Mouse (Mus musculus): ENCODE results near the gene Epb41l2.

Epb41l2 gene

DNA sequence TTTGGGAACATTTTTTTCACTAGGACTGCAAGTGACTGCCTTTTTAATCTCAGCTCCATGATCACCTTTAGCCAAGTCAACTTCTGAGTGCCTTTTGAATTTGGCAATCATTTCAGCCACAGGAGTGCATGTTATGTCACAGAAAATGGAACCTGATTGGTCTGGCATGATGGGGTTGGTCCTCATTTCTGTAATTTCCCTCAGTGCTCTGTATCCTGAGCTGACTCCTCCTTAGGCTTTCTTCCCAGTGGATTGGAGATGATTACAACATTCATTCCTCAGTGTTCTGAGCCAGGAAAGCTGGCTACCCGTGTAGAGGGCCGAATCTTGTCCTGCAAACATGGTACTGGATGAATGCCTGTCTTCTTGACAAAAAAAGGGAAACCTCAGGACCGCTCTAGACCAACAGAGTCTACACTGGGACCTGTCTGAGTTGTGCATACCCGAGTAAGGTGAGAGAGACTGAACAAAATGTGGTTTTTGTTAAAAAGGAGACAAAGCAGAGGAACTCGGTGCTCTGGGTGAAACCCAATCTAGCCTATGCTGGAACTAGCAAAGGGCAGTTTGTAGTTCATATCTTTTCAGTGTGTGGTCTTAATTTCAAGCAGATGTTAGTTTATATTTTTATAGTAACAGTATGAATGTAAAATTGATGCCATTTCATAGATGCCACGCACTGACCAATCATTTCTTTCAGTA is 77.3 kb downstream of the Epb41l2 start:
- DNase-seq (ENCODE audit: low spot score in 2 of 2): peak in 1 of 2 experiments; percentile 3

DNA sequence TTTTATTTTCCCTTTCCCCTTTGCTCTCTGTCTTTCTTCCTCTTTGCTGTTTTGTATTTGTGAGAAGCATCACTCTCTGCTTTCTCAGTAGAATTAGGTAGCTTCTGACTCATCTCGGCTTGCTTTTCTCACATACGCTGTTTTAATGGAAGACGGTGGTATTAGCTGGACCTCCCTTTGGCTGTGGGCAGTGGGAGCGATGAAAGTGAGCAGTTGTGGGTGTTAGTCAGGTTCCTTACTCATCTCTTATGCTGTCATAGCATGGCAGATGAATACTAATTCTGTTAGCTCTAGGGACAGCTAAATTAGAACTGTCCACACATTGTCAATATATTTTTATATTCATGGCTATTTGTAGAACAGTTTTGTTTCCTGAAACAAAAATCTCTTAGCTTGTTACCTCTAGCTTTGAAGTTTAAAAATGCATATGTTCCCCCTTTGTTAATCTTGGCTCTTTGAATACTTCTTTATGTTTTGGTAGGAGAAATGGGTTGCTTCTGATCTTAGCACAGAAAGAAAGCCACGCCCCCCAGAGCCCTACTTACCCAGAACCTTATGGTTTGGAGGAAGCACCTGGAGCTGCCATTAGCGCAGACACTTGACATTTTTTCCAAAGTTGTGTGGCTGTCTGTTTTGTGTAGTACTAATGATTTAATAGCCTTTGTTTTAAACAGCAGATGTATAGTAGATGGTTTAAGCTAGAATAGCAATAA is 78.1 kb downstream of the Epb41l2 start:
- peak in 1 of 2 experiments; percentile 7 for DNase-seq (ENCODE audit: low spot score in 2 of 2)

DNA sequence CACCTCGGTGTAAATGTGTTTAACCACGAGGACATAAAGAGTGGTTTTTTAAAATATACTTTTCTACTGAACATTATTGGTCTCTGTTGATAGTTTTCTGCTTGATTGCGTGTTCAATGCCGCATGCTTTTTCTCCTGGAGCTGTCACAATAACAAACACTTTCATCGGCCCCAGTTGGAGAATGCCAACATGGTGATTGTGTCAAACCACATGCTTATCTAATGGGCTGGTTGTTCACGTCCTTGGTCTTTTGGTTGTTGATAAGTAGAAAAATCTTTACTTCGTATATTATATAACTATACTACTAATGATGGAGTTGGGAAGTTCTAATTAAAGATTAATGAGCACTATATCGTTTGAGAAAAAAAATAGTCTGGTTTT is 78.7 kb downstream of the Epb41l2 start:
- DNase-seq (ENCODE audit: low spot score in 2 of 2): no peak

DNA sequence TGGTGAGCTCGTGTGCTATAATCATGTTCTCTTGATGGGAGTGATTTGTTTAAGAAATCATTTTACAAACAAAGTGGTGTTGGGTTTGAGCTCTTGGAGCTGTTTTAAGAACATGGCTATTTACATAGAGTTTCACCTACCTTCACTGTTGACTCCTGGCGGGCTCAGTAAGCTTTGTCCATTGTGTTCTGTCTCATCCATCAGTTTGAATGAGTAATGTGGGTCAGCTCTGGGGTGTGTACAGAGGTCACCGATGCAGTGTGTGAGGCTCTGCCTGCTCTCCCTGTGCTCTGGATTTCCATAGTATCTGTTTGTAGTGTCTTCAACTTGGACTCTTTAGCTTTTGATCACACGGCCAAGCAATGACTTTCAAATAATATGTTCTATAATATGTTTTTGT is 79.6 kb downstream of the Epb41l2 start:
- DNase-seq (ENCODE audit: low spot score in 2 of 2): no peak

DNA sequence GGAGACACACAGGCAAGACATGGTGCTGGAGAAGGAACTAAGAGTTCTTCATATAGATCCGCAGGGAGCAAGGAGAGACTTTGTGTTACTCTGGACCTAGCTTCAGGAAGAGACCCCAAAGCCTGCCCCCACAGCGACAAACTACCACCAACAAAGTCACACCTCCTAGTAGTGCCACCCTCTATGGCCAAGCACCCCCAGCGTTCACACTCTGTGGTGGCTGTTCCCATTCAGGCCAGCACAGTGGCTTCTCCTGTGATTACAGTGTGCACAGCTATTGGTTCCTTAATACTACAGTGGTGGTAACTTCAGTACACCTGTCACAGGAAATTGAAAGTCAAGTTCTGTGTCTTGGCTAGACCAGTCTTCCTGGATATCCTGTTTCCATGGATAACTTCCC is 80.3 kb downstream of the Epb41l2 start:
- peak in 1 of 2 experiments; percentile 3 for DNase-seq (ENCODE audit: low spot score in 2 of 2)

DNA sequence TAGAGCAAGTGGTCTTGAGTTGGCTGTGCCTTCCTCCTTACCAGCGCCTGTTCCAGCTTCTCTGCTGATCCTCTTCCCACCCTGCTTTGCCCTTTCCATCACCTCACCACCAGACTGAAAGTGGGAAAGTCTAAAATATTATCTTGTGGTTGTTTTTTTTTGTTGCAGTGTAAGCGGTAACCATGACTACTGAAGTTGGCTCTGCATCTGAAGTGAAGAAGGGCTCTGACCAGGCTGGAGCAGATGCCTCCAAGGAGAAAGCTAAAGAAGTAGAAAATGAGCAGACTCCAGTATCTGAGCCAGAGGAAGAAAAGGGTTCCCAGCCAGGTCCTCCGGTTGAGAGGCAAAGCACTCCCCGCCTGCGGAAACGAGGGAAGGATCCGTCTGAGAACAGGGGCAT is 81.8 kb downstream of the Epb41l2 start:
- DNase-seq (ENCODE audit: low spot score in 2 of 2): no peak

DNA sequence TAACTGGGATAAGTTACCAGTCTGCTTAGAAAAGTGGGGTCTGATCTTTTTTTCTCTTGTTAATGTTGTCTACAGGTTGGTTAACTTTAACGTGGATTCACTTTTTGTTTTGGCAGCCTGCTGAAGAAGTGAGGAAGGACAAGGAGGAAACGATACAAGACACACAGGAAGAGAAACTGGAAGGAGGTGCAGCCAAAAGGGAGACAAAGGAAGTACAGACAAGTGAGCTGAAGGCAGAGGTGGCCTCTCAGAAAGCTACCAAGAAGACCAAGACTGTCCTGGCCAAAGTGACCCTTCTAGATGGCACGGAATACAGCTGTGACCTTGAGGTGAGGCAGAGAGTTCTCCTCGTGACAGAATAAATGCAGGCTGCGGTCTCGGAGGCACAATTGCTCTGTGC is 84.0 kb downstream of the Epb41l2 start:
- no peak for DNase-seq (ENCODE audit: low spot score in 2 of 2)

DNA sequence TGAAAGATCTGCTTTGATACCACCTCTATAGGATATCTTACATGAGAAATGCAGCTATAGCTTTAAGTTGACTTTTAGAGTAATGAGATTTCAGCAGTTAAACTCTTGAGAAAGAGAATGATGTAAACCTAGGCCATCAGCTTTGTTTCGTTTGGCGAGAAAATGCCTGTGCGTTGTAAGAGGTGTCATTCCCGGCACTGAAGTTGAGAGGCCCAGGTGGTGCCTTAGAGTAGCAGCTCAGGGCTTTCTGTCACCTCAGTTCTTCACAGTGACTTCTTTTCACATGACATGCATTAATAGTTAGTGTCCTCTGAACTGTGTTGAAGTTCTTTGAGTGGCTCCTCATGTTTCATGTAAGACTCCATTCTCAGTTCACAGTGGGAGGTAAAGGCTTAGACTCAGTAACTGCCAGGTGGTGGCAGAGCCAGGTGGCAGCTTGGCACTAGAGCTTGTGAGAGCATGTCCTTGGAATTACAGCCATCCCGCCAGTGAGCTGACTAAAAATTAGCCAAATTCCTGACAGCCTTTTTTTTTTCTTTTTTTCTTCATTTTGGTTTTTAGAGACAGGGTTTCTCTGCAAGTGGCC is 84.7 kb downstream of the Epb41l2 start:
- DNase-seq (ENCODE audit: low spot score in 2 of 2): no peak

DNA sequence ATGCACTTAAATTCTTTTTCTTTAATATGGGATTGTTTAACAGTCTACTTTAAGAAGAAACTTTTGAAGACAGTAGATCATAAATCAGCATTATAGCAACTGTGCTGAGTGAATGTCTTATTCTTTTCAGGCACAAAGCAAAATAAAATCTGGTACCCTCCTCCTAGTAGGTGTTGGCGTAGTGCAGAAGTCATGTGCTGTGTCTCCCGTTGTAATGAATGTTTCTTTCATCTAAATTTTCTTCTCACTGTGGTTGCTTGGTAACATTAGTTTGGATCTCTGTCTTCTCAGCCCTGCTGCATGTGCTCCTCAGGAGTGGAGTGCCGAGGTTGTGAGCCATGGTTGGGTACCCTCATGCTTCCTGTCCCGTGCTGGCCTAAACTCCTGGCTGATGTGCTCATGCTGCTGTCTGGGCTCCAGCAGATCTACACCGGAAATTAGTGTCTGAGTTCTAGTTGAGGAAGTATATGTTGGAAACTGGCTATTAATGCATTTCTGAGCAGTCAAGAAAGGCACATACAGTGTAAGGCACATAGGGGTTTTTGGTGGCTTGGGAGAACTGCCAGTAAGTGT is 87.4 kb downstream of the Epb41l2 start:
- DNase-seq (ENCODE audit: low spot score in 2 of 2): peak in 1 of 2 experiments; percentile 43

DNA sequence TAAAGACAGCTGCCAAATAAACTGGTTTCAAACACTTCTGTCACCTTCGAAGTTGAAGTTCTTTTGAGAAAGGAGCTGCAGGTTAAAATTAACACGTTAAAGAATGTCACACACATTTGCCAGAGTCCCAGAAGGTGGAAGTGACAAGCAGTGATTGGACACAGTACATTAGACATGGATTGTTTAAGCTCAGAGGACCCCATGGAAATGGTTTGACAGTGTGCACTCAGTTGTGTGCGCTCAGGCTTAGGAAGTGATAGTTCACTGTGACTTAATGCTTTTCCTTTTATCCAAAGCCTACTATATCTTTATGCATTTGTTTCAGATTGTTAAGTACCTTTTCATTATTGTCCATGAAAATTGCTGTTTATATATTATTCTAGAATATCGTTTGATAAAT is 89.1 kb downstream of the Epb41l2 start:
- DNase-seq (ENCODE audit: low spot score in 2 of 2): no peak

DNA sequence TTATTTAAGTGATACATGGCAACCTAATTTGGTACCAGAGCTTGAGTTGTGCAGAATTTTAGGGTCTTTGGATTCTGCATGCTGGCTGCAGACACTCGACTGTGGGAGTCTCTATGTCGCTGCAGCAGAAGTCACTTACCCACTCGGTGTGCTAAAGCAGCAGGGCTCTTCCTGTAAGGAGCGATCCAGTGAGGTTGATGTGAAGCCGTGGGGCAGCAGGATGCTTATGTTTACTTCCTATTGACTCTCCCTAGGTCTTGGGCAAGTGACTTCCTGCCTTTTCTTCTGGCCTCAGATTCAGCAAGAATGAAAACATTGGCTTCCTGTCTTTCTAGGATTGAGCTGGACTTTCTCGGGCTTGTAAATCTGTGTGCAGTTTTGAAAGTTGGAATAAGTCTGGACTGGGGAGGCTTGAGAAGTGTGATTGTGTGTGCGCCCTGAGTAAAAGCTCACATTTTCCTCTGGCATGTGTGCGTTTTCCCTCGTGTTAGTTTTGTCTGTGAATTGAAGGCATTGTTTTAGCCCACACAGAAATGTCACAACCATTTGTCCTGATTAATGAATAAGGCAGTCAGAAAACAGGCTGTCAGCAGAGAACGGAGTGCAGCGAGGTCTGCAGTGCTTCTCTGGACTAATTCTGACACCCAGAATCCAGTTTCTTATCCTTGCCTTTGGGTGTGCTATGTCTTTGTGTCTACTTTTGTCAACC is 89.9 kb downstream of the Epb41l2 start:
- DNase-seq (ENCODE audit: low spot score in 2 of 2): no peak

DNA sequence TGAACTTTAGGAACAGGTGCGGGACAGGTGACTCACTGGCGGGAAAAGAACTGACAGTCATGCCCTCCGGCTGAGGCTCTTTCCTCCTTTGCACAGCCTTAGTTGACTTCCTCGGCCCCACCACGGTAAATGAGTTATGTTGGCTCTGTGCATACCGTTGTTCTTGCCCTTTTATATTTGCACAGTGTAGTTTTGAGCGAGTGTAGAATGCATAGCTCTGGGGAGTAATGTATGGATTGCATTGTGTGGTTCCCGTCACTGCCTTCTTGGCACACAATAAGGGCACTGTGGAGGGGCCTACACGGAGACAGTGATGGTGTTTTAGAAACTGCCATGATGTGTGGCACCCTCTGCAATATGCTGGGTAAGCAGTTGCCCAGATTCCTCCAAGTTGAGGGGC is 93.6 kb downstream of the Epb41l2 start:
- DNase-seq (ENCODE audit: low spot score in 2 of 2): no peak

DNA sequence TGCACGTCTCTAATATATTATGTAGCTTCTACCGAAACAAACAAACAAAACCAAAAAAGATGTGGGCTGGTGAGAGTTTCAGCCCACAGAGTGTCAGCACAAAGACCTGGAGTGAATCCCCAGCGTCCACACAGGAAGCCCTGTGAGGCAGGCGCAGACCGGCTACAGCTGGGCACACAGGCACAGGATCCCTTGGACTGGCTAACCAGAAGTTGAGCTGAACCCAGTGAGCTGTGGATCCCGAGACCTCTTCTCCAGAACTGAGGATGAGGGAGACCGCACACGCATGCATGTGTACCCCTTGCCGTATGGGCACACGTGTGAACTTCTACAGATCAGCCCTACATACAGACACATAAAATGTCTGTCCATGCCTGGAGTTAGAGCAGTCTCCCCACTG is 94.2 kb downstream of the Epb41l2 start:
- no peak for DNase-seq (ENCODE audit: low spot score in 2 of 2)

DNA sequence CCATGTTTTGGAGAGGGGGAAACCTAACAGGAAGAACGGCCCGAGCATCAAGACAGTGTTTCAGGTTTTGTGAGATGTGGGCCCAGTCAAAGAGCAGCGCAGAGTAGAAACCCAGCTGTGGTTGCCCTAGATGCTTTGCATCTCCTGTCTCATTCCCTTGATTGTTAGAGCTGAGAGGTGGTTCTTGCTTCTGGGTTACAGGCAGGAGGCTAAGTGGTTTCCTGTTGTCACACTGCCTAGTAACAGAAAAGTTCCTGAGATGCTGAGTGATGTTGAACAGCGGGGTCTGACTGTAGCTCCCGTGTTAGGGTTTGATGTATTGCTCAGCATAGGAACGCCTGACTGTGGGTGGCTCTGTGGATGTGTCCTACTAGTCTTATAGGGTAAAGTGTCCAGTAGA is 97.5 kb downstream of the Epb41l2 start:
- DNase-seq (ENCODE audit: low spot score in 2 of 2): no peak

DNA sequence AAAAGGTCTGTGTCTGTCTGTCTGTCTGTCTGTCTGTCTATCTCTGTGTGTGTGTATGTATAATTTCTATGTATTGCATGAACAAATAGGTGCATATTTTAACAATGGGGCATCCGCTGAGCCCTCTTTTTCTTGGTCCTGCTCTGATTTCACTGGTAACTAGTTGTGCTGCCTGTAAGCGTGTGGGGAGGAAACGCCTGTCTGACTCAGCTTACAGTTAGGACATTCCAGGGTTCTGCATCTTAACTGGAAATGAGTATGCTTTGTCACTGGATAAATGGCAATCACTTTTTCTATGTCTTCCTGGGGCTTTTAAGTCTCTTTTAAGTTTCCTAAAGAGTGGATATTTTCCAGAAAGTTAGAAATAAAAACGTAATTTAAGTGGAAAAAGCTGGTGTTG is 98.4 kb downstream of the Epb41l2 start:
- no peak for DNase-seq (ENCODE audit: low spot score in 2 of 2)

DNA sequence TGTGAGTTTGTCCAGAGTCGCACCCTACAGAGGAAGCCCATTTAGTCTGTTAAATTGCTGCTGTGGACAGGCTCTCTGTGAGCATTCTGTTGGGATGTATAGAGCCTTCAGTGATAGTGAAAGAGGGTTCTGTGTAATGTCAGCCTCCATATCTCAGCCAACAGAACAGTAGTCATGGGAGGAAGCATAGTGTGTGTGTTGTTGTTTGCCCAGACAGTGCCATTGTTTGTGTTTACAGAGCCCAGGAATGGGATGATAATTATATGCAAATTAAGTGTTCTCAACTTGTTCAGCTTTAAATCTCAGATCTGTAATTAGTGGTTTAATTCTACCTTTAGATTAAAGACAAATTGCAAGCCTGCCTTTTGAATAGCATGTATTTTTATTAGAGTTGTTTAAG is 102.2 kb downstream of the Epb41l2 start:
- no peak for DNase-seq (ENCODE audit: low spot score in 2 of 2)

DNA sequence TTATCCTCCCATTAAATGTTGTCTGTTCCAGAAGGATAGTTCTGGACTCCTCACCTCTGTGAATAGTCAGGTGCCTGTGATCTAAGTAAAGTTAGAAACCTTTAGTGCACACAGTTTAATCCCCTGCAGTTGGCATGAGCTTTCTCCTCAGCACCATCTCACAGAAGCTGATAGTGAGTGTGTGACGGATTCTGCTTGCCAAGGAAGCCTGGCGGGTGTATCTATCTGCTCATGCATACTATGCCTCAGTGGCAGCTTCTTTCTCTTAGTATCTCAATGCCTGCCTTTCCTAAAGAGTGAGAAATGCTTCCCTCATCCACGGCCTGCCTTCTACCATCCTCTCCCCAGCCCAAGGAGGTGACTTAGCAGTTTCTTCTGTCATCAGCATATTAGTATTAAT is 103.1 kb downstream of the Epb41l2 start:
- DNase-seq (ENCODE audit: low spot score in 2 of 2): no peak

DNA sequence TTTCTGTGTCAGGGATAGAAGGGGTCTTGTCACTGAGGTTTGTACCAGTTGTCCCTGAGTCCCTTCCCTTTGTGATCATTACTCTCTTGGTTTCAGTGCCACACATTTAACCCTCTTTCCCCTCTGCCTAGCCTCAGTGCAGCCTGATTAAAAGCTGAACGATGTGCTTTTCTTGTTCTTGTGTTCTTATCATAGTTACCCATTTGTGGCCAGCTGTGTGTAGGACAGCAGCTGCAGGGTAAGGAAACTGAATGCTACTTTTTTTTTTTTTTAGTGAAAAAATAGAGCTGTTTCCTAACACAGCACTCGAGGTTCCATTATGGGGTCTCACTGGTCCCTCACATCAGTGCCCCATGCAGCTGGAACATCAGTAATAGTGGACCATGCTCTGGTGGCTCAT is 106.9 kb downstream of the Epb41l2 start:
- DNase-seq (ENCODE audit: low spot score in 2 of 2): no peak

DNA sequence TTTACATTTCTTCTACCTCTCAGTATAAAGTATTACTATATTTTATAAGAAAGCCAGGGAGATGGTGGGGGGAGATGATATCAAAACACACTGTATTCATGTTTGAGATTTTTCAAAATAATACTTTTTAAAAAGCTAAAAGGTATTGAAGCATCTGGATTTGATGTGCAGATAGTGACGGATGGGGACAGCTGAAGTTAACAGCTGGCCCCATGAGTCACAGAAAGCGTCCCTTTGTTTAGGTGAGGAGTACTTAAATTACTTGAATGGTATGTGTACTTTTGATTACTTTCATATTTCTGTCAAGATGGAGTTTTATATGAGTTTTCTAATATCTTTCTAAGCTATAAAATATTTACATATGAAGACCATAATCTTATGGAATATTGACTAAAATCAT is 112.3 kb downstream of the Epb41l2 start:
- DNase-seq (ENCODE audit: low spot score in 2 of 2): no peak

DNA sequence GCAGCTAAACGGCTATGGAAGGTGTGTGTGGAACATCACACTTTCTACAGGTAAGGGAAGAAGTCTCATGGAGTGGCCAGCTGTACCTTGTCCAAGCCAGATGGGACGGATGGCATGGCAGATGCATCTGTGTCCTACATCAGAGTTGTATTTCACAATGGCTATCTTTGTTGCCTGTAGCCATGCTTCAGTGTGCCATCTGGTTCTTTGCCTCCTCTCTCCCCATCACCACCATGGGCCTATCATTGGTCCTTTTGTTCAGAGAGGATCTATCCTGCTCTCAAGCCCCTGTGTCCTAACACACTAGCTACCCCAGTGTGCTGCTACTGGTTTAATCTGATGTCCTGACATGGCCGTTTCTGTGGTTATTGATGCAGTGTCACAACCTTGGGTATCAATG is 120.1 kb downstream of the Epb41l2 start:
- no peak for DNase-seq (ENCODE audit: low spot score in 2 of 2)

DNA sequence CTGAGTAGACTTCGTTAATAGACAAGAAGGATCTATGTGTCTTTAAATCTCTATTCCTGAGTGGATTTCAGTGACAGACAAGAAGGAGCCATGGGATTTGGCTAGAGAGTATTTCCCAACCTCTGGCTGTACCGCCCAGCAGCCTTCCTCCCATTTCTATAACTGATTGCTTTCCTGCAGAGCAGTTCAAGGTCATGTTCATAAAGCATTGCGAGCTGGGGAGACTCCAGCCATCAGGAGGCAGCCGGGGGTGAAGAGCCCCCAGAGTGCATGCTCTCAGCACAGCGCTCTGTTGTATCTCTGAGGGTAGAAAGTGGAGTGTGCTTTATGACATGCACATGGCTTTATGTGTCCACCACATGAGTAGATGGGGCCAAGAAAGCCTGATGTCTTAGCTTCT is 123.2 kb downstream of the Epb41l2 start:
- DNase-seq (ENCODE audit: low spot score in 2 of 2): no peak

DNA sequence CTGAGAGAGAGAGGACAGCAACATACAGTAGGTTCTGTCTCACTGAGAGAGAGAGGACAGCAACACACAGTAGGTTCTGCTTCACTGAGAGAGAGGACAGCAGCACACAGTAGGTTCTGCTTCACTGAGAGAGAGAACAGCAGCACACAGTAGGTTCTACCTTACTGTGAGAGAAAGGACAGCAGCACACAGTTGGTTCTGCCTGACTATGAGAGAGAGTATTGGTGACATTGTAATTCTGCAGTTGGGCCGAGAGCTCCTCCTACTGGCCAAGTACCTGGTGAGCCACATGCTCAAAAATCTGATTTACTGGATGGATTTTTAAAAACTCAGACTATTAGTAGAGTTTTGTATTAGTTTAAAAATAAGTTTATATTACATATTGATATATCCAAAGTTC is 128.9 kb downstream of the Epb41l2 start:
- DNase-seq (ENCODE audit: low spot score in 2 of 2): peak in 1 of 2 experiments; percentile 54
